Mouse (Mus musculus) neural tube, postnatal 0 days (tissue): ENCODE results near the gene Armcx1. TPM values are rescaled to one million over a fixed set of nuclear protein-coding genes. Genes with fewer than 3 reads are reported as not detected.

Source experiments
- microRNA-seq: library from miRNA; unstranded; fragments of <30 nt; microRNA quantifications from one replicate; pipeline ENCODE4, GENCODE M21; 2016
- polyA plus RNA-seq: library from polyadenylated mRNA; unstranded; fragments of >200 nt; fragmentation: Nextera tagmentation; extraction: Ambion mirVana; gene quantifications from 2 replicates; pipeline ENCODE4 v1.2.1, GENCODE M21; 2015

Armcx1 gene
- 90.8 and 97.2 TPM in 2 replicates for polyA plus RNA-seq

GRCm38 (mm10) chrX:134717752-134718308 lies at the start of gene Armcx1:
TSS of gene Armcx1 (plus strand) at chrX:134717963.

DNA sequence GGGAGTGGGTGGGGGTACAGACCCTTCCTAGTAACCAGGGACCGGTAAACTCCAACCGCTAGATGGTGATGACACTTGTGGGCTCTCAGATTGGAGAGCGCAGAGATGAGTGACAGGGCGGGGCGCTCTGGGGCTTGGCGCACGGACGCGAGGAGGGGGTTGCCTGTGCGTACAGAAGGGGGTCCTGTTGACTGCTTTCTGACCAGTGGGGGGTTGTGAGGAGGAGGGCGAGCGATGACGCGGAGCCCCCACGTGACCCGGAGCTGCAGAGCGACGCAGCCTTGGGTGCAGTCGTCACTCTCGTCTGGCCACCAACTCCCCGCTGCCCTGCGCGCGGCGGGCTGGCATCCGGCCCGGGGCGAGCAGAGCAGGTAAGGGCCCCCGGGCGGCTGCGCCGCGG lies 31.5 kb upstream of the Armcx1 start, which contains the start of gene Armcx4:
TSS of gene Armcx4 (plus strand) at position 253 of the 400 bp plus-strand sequence.

DNA sequence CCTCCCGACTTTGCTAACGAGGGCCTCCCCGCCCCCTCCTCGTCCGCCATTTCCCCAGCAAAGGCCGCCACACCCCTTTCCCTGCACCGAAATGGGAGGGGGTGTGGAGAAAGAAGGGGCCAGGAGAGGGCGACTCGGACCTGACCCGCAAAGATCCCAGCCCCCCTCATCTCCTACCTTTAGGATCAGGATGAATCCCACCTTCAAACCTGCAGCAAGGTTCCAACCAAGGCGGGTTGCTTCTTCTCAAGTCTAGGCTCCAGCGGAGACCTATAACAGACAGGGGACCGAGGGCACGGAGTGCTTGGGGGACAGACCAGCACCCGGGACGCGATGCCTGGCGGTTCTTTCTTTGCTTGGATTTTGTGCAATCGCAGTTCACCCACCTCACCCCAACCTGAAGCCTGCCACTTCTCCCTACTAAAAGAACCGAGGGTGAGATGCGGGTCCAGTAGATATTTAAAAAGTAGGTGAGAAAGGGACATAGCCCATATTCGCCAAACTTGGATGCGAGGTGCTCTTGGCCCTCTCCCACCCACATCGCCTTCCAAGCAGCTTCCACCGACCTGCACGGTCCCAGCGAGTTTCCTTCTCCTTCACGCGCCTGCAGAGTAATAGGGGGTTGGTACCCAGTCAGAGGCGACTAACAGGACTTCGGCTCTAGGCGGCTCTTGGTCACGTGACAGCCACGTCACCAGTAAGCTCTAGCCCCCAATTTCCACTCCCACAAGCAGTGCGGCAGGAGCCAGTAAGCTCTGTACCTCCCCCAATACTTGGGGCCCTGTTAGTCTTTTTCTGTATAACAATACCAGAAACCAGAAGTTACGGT lies 33.2 kb downstream of the Armcx1 start, which contains the start of gene Armcx6:
TSS of gene Armcx6 (minus strand) at position 654 of the 829 bp plus-strand sequence.

GRCm38 (mm10) chrX:134756434-134757292 lies 38.9 kb downstream of the Armcx1 start, which contains the start of gene Armcx3:
TSS of gene Armcx3 (plus strand) at chrX:134756595.

Small RNA genes within 50 kb of the gene (microRNA-seq; reads per million reads assigned to microRNA genes)
- gene Mir7093, result 0.87 reads per million

Other genes with a start within 250 kb of the Armcx1 start
- 0.18 and 0.31 TPM in 2 replicates for gene Taf7l, start 241.5 kb upstream of the Armcx1 start, polyA plus RNA-seq
- gene Timm8a1, start 176.1 kb upstream of the Armcx1 start, polyA plus RNA-seq, result 47.2 and 47.5 TPM in 2 replicates
- 0.80 and 0.87 TPM in 2 replicates for gene Btk, start 134.4 kb upstream of the Armcx1 start, polyA plus RNA-seq
- gene Rpl36a, start 132.3 kb upstream of the Armcx1 start, polyA plus RNA-seq, result 176 and 210 TPM in 2 replicates
- 5.8 and 7.9 TPM in 2 replicates for gene Gla, start 116.8 kb upstream of the Armcx1 start, polyA plus RNA-seq
- 94.8 and 109 TPM in 2 replicates for gene Hnrnph2, start 116.8 kb upstream of the Armcx1 start, polyA plus RNA-seq
- 4.2 and 4.6 TPM in 2 replicates for gene Armcx4, start 31.4 kb upstream of the Armcx1 start, polyA plus RNA-seq
- gene Armcx6, start 33.5 kb downstream of the Armcx1 start, polyA plus RNA-seq, result 47.0 and 50.1 TPM in 2 replicates
- gene Armcx3, start 38.6 kb downstream of the Armcx1 start, polyA plus RNA-seq, result 91.3 and 99.9 TPM in 2 replicates
- 57.0 and 60.5 TPM in 2 replicates for gene Armcx2, start 91.3 kb downstream of the Armcx1 start, polyA plus RNA-seq
- 0.13 and 0.19 TPM in 2 replicates for gene Nxf2, start 246.8 kb downstream of the Armcx1 start, polyA plus RNA-seq